Mouse (Mus musculus) left cerebral cortex, adult 8-10 months (tissue): ENCODE measurements at regions not wholly inside any gene's neighbourhood (a gene's known extent, or its start where the extent isn't known, plus 50 kb on each side); places are given as distances from the start of the nearest gene placed in this dataset.
A peak's percentile ranks its signal among the peaks of the same experiment; 100 is the strongest.

Source experiments
- DNase-seq, 2 experiments: peaks; one replicate each; pipeline ENCODE4 v3.0.0; 2022; ENCODE audit warnings: low spot score in 2 of 2

DNA sequence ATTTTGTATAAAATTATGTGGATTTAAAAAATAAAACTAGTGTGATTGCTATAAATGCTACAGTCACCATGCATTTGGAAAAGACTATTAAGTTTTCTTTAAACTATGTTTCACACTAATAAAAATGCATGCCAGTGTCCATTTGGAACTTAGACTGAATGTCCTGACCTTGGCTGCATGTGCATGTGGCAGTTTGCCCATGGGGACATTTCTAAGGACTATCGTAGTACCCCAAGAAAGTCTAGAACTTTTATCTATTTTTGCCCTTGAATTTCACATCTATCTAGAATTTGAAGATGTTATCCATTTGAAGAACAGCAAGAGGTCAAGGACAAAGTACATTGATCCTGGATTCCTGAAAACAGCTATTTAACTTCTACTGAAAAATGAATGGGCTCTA is 745.9 kb downstream of the Tmem182 start:
- DNase-seq: no peak

DNA sequence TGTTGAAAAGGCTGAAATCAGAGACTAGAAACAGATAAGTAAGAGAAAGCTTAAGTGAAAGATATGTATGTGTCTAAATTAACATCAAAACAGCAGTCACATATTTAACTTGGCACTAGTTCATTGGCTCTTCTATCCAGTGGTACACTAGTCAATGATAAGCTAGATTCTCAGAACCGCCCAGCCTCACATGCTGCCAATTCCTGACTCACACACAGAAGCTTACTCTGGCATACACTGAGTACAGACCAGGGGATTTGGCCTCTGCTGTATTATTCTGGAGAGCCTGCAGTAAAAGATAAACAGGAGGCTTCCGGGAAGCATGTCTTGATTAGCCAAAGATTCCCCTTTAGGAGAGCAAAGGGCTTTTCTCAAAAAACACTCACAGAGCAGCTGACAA is 750.2 kb downstream of the Tmem182 start:
- no peak for DNase-seq

DNA sequence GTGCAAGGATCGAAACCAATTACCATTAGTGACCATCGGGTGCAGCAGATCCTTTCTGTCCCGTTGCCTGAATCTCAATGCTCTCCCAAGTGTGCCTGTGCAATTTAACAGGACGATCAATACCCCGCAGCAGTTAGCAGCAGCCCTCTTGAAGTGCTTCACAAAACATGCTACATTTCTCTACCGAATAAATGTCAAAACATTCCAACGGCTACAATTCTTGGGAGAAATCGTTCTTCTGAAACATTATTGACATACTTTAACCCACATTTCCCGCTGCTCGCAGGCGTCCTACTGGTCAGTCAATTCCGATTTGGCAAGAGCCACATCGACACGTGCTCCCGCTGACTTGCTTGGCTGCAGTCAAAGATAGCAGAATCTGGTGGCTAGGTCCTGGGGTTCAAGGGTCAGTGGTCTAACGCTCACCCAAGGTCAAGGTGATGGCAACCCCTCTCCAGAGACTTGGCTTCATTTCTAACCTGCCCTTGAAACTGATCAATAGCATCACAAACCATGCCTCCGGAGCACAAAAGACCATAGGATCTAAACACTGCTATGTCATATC is 753.8 kb downstream of the Tmem182 start:
- DNase-seq: no peak

DNA sequence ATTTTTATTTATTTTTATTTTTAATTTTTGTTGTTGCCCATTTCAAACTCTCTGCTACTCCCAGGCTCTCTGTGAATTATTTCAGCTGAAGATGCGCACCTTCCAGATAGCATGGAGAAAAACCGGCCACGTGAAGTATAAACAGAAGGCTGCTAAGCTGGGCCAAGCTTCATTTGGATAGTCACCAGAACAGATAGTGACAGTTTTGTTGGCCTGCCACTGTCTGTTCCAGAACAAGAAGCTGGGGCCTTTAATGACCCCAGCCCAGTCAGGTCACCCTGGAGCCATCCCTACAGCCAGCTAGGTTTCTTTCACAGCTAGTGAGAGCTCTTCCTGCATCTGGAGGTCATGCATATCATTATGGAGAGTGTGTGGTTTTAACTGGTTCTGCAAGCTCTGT is 754.6 kb downstream of the Tmem182 start:
- no peak for DNase-seq

DNA sequence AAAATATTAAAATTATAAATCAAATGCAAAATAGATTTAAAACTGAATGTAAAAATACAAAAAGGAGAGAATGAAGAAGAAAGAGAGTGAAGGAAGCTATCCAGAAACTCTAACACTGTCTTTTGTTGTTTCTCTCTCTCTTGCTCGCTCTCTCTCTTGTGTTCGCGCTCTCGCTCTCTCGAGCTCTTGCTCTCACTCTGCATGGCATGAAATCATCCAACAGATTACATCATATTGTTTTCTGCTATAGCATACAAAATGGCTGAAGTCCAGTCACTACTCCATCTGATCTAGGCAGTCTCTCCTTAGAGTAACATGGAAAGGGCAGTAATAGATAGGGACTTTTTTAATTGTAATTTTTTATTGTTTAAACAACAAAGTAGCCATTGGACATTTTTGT is 798.1 kb downstream of the Tmem182 start:
- no peak for DNase-seq

DNA sequence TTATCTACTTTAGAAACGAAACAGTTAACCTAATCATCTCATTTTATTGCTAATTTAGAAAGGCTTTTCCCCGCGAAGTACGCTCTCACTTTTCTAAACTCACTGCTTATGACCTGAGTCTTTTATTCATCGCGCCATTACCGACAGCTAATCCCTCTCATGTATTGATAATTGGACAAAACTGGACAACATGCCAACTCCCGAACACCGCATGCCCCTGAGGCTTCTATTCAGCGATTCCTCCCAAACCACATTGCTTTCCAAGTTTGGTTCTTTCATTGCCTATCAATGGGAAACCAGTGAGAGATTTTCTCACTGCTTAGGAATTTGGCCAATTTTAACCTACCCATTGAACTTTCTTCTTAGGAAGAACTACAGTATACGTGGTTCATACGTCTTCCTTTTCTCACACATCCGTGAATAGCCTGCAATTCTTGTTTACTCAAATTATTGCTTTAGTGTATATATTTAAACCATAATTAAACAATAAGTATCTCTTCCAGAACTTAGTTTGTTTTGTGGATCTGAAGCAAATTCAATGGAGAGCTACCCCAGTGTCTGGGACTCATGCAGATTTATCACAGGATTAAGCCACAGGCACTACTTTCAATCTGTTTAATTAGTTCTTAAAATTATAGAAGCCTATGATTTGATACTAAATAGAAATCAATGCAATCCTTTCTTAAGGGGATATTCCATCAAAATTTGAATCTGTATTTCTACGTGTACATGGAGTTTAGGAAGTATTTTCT is 799.8 kb downstream of the Tmem182 start:
- no peak for DNase-seq

DNA sequence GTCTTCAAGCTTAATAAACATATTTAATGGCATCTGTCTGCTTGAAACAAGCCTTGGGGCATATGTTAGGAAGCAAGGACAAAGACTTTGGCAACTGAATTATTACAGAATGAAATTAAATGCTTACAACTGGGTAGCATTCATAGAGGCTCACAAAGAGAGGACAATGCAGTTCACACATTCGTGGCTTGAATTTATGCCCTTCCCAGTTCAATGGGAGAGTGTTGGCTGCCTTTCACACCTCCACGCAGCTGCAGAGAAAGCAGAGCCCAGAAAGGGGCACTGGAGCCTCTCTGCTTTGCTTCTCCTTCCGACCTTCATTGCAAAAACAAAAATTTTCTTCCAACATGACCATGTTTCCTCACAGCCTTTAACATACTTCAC is 800.3 kb downstream of the Tmem182 start:
- DNase-seq: no peak

DNA sequence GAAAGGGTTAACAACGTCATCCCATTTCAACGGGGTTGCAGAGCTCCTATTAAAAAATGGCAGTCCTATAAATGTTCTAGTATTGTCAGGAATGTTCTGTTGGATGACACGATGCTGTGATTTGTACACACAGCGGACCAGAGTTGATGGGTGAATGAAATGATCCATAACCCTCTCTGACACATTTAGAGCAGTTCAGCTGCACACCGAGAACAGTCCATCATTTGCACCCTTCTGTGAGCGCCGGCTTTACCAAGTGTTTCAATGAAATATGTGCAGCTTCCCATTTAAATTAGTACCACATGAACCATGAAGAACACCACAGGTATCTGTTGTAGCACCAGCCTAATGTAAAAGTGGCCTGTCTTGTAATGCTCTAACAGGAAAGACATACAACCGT is 805.4 kb downstream of the Tmem182 start:
- no peak for DNase-seq

DNA sequence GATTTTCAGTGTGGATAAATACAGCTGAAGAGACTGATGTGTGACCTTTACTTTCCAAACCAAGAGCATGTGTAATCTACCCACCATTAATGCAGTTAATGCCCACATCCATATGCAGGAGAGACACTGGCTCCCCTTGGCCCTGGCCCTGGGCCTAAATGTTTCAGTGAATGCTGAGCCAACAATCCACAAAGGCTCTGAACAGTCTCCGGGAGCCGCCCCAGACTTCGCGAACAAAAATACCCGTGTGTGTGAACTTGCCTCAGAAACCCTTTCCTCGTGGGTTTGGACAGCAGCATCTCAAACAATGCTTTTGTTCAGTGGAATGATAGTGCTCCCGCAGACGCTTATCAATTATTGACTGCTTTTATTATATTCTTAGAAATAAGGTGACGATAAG is 846.4 kb downstream of the Tmem182 start:
- DNase-seq: no peak

DNA sequence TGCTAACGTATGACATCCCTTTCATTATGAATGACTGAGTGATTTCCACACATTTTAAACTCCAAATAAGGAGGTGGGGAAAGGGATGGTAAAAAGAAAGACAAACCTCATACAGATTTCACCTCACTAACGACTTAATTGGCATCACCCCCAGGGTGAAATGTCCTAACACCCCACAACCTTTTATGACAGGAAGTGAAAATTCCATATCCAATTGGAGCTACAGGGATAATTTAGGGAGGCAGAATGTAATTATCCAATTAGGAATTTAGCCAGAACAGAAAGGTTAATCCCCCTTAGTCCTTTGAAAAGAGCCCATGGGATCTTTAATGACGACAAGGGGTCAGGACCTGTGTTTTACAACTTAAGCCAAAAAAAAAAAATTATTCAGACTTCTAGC is 846.8 kb downstream of the Tmem182 start:
- DNase-seq: no peak

DNA sequence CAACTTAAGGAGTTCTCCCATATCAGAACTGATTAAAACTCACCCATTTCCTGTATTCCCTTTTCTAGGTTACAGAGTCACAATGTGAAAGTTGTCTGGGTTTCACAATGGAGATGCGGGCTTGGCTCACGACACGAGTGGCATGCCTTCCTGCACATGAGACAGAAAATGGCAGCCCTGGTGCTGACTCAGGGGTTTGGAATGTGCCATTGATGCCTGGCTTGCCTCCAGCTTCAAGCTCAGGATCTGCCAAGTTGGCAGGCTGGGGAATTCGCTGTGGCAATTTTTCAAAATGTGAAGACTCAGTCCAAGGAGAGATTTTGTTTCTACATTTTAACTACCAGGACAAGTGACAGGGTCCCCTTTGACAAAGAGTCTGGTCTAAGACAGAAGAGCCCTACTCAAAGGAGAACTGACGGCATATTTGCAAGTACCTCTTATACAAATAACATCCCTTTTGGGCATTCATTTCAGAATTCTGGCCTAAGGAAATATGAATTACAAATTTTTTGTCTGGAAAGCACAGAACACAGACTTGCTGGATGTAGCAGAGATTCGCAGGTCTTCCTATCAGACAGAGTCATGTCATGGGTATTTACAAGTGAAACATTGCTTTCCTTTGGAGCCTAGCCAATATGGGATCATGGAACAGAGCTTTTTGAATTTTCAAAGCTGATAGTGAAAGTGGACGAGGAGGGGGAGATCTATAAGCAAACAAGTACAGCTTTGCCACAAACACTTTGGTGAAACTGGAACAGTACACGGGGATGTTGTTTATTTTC is 847.4 kb downstream of the Tmem182 start:
- DNase-seq: peak; percentile 9 to 25

DNA sequence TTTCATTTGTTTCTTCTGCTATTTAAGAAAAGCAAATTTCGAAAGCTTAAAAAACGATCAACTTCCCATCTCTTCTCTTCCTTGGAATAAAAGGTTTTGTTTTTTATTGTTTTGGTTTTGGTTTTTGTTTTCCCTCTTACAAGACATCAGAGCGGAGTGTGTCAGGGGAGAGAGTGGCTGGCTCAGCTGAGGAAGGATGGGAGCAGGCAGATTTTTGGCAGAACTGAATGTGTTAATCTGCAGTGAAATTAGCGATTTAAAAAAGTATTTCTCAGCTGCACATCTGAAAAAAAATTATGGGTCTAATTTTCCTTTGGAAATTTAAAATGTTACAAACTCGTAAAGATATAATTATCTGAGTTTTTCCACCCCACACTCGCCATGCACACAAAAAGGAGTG is 868.7 kb downstream of the Tmem182 start:
- DNase-seq: no peak

DNA sequence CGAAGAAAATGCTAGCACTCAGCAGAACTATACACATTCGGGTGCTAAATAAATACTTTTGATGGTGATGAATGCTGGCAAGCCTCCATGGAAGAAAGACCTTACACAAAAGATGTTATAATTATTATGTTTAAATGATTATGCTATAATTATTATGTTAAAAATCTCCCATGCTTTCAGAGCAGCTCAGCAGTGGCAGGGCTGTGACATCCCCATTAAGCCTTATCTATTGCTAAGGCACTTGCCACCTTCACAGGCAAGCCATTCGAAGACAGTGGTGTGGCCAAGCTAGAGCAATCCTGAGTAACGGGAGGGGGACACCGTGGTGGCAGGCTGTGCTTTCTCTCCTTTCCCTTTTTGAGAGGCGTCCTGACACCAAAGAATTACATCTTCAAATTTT is 869.9 kb downstream of the Tmem182 start:
- DNase-seq: no peak

DNA sequence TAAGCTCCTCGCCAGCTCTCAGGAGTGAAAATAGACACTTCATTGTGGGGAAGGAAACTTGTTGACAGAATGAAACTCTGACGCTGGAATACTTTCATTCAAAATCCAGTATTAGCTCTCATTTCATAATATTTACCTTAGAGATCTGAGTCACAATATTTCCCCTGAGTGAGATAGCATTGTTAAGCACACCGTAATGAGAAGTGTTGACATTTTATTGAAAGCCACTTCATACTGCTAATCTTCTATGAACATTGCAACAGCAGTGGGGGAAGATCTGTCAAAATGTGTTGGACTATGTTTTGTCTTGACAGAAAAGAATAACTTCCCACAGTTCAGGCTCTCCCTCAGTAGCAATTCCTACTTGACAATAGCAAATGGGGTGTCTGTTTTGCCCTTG is 900.3 kb downstream of the Tmem182 start:
- no peak for DNase-seq

DNA sequence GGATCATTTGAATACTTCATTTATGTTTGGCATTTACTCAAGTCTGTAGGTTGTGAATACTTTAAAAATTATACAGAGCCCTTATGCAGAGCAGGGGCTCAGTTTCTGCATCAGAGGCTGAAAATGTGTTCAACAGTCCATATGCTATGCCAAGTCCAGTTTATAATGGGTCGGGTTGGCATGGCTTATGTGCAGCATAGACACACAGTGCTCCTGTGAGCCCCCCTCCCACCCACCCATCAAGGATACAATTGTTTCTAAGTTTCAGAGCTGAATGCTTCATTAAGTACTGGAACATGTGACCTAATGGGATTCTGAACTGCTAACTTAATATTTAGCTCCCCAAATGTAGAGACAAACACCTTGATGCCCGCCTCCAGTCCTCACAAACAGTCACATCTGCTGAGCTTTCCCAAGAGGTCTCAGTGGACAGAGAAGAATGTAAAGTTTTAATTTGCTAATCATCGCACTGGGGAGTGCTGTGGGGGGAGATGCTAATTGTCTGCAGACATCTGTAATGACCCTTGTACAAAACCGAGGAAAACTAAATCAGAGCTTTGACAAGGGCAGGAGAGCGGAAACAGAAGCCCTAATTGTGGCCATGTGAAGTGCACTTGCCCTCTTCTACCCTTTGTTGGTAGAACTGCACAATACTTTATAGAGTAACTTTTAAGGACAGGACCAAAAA is 937.4 kb downstream of the Tmem182 start:
- no peak for DNase-seq

DNA sequence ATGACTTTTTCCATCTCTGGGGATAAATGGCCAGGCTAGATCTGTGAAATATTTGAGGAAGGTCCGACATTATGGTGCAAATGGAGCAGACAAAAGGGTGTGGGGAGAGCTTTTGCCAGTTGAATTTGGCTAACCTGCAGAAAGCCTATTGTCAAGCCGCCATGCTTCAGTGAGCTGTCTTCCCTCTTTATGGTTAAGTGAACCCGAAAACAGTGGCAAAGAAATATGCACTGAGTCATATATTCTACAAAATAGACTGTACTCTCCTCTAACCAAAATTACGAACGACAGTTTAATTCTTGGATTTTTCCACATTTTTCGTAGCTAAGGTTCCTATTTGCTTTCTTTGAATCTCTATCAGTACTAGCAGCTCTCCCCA is 937.9 kb downstream of the Tmem182 start:
- no peak for DNase-seq

DNA sequence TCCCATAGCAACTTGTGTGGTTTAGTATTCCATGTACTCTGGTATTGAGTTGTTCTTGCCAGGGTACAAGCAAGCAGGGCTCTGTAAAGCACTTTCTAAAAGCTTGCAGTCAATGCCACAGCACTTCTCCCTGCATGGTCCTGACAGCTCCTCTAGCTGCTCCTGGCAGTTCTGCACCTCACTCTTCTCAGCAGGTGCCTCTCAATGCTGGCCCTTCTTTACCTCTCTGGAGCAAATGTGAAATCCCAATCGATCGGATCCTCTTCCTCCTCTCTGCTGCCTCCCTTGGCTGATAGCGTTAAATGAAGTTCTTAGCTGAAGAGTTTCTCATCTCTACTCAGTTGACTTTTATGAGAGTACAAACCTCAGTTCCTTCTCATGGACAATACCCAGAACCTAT is 939.1 kb downstream of the Tmem182 start:
- DNase-seq: no peak

DNA sequence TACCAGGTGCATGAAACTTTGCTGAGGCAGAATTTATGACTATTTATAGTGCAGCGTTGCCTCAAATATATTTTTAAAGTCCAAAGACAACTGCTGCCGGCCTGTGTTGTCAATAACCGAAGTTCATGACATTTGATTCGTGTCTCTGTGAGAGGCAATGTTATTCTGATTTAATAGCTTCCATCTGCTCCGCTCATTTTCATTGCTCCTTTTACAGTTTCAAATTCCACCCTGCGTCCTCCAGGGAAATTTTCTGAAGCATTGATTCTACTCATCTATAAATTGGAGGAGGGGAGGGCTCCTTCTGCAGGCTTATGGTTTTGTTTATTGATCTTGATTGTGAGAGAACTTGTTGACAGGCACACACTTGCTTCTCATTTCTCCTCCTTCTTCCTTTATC is 936.2 kb upstream of the Pou3f3 start:
- no peak for DNase-seq
